Mouse (Mus musculus): ENCODE measurements at regions not wholly inside any gene's neighbourhood (a gene's known extent, or its start where the extent isn't known, plus 50 kb on each side); places are given as distances from the start of the nearest gene placed in this dataset.
A peak's percentile ranks its signal among the peaks of the same experiment; 100 is the strongest.
"Not testable (repeated sequence)": the region's sequence is repeated elsewhere in the genome, so short reads cannot be mapped to it uniquely, and the experiment has no call there.

DNA sequence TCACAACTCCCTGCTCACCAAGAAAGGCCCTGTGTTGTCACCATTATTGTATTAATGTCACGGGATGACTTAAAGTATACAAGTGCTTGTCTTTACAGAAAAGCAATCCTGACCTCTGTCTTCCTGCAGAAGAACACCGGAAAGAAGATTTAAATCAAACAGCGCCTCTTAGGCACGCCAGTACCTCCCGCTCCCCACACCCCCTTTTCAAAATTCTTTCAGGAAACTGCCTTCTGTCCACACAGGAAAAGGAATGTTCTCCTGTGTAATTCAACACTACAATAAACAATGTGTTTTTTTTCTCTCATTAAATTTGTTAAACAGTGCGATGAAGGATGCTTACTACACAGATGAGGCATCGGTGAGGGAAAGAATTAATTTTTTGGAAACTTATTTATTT lies 112.6 kb upstream of the Stt3b start:
- no peak for DNase-seq (ENCODE audit: low read depth)

DNA sequence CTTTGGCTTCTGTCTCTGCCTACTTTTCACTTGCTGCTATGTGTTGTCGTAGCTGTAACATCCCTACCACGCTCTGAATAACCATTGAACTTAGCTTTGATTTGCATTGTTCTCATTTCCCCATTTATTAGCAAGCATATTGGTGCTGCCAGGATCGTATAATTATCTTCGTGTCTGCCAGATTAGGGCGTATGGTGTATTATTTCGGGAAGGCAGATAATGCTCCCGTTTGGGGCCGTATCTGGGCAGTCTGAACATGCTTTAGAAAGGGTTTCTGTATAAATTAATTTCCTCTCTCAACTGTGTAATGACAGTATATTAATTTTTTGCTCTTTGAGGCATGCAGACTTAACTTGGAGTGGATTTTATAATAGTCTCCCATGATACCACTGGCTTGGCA lies 116.5 kb upstream of the Stt3b start:
- no peak for DNase-seq (ENCODE audit: low read depth)

DNA sequence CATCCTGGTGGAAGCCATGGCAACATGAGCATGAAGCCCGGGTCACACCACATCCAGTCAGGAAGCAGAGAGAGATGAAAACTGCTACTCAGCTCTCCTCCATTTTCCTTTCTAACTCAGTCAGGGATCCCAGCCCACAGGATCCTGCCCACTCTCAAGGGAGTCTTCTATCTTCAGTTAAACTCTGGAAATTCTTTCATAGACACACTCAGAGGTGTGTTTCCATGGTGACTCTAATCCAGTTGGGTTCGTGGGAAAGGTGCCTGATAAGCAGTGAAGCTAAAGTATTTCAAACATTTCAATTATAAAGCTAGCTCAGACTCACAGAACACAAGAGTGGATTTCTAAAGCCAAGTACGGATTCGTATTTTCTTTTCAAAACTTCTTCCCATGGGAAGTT lies 120.0 kb upstream of the Stt3b start:
- DNase-seq (ENCODE audit: low read depth): no peak

DNA sequence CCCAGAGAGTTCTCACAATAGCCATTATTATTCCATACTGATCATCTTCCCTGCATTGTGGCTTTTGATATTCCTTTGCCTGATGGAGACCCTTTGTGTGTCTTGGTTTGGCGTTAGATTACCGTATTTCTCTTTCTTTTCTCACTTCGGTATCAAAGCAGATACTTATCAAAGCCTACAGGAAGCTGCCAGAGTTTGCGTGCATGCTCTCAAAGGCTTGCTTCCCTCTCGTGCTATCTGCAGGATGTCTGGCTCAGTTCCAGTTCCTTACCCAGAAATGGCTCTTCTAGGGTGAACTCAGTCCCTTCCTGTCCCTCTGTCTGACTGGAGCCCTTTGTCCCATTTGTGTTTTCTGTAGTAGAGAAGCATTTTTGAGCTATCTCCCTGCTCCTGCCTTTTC lies 124.5 kb upstream of the Stt3b start:
- DNase-seq (ENCODE audit: low read depth): peak; percentile 23

DNA sequence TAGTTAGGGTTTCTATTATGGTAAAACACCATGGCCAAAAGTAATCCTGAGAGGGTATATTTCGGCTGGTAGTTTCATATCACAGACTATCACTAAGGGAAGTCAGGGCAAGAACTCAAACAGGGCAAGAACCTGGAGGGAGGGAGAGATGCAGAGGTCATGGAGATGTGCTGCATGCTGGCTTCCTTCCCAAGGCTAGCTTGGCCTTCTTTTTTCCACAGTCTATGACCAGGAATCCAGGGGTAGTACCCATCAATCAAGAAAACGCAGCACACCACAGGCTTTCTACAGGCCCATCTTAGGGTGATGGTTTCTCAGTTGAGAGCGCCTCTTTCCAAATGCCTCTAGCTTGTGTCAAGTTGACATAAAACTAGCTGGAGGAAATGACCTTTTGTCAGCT lies 126.1 kb upstream of the Stt3b start:
- no peak for DNase-seq (ENCODE audit: low read depth)

DNA sequence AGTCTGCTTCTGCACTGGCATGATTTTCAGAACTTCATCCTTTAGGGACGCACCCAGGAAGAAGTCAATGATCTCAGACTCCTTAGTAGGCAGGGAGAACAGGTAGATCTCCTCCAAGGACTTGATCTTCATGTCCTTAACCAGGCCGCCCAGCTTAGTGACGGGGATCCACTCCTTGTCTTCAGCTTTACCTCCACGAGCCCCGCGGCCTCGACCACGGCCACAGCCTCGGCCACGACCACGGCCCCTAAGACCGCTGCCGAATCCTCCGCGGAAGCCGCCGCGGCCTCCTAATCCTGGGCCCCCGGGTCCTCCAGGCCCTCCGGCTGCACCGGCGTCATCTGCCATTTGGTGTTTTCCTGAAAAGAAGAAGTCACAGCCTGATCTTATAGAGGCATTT lies 128.0 kb upstream of the Stt3b start:
- DNase-seq (ENCODE audit: low read depth): not testable (repeated sequence)

DNA sequence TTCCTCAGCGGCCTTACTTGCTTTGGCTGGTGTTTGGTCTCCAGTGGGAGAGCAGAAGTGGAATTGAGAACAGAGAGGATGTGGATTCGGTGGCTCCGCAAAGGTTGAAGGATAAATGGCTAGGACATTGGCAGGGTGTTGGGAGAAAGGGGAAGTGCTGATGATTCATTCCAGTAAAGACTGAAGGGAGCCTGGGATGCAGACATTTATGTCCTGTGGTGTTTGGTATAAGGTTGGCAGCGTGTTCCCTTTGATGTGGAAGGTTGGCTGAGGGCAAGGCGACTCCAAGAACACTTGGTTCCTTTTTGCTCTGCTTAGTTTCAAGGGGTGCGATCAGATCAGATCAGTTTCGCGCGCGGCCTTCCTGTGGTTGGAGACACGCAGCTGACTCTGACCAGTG lies 136.5 kb upstream of the Stt3b start:
- DNase-seq (ENCODE audit: low read depth): no peak

DNA sequence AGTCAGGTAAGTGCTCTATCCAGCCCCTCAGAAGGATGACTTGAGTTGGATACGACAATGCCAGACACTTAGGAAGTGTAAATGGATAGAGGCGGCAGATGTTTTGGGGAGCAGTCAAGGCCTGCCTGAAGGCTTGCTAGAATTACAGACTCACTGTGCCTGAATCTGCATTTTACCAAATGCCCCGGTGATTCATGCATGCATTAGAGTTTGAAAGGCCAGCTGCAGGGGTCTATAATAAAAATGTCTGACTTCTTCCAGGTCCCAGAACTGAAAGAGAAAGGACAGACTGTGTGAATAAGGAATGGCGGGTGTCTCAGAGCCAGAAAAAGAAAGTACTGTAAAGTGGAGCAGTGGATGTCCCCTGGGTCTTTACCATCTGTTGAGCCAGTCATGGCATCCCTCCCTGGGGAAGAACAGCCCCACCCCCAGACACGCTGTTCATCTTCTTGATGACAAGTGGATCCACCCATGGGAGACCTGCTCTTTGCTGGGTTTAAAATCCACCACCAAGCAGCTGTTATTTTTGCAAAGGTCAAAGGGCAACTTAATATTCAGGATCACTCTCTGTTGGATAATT lies 140.6 kb upstream of the Stt3b start:
- DNase-seq (ENCODE audit: low read depth): no peak

DNA sequence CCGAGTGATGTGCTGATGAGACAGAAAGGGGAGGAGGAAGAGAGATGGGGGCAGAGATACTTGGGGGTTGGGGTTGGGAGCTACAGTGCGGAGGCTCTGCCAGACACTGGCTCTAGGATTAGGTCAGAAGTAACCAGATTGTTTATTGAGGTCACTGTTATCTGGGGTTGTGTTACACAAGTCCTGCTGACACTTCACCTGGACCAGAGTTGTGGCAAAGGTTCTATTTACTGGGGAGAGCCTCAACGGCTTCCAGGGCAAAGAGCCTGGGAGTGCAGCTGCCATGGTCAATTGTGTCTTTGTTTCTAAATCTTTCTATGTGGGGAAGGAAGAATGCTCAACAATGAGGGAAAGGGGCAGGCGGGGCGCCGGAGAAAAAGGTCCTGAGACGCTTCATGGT lies 144.6 kb upstream of the Stt3b start:
- no peak for DNase-seq (ENCODE audit: low read depth)

DNA sequence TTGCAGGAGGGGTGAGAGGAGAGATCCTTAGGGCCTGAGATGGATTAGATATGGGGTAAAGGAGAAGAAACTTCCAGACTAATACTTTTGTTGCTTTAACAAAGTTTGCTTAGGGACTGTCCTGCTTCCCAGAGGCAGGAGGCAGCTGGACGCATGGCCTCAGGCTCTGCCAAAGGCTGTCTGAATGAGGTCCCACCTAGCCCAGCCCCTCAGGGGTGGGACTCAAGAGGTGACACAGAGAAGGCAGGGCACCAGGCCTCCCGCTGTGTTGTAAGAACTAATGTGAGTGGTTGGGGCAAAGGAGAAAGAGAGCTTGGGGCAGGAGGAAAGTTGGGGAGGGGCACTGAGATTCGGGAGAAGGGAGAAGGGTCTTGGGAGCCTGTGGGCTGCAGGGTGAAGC lies 145.9 kb upstream of the Stt3b start:
- no peak for DNase-seq (ENCODE audit: low read depth)

DNA sequence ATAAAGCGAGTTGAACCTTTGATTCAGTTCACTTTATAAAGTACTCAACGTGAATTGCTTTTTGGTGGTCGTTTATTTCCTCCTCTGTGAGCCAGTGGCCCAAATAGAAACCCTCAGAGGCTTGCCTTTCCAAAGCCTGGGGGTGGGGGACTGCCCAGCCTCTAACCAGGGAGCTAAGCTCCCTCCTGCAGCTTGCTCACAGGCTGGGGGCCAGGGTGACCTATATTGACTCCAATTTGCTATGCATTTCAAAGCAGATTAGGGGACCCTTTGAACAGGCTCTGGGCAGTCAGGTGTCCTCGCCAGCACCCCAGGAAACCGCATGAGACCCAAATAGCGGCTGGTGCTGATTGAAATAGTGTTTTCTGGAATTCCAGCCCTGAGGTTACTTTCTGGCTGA lies 146.4 kb upstream of the Stt3b start:
- DNase-seq (ENCODE audit: low read depth): no peak

DNA sequence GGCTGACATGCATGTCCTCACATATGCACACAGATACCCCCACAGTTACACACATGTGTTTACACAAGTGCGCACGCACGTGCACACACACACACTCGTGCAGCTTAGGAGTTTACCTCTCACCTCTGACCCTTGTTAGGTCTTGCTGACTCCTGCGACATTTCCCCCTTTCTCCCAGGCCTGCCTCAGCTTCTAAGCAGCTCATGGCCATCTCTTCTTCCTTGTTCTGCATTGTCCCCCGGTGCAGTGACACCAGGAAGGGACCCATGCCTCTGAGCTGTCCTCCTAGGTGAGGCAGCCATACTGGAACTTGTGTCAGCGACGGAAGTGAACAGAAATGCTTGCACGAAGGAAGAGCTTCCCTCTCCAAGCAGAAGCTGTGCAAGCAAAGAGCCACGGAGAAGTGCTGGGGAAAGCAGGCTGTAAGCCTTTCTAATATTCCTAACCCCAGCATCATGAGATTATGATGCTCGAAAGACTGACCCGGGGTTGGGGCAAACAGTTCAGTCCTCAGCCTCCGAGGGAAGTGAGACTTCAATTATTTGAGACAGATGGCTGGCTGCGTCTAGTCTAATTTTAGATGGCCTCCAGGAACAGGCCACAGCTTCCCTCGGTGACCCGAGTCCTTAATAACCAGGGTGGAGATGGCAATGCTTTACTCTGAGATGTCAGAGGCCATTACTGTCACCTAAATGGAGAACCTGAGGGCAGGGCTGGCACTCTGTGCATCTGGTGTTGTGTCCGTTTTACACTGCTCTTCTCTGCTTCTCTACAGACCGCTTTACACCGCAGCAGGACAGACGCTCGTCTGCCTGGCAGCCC lies 147.9 kb upstream of the Stt3b start:
- no peak for DNase-seq (ENCODE audit: low read depth)

DNA sequence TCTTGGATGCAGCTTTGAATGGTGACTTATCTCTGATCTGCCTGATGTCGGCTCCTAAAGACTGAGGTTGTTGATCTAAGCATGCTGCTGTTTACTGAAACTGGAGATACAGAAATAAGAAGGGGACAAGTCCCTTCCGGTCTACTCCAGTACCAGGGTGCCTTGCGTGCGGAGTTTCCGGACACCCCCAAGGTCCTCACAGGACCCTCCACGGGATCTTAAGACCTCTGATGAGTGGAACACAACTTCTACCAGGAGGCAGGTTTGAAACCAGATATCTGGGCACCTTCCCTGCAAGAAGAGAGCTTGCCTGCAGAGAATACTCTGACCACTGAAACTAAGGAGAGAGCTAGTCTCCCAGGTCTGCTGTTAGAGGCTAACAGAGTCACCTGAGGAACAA lies 148.9 kb upstream of the Stt3b start:
- not testable (repeated sequence) for DNase-seq (ENCODE audit: low read depth)

DNA sequence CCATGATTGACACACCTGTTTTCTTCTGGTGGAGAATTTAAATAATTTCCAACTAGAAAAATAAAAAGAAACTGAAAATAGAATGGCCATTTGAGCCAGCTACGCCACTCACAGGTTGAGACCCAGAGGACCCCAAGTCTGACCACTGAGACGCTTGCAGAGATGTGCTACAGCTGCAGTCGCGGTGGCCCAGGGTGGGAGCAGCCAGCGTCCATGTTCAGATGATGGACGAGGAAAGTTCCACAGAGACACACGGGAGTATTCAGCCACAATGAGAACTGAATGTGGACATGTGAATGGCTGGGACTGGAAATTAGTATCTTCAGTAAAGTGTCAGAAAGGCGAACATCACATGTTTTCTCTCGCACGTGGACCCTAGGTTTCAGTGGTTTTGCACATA lies 155.1 kb upstream of the Stt3b start:
- no peak for DNase-seq (ENCODE audit: low read depth)

DNA sequence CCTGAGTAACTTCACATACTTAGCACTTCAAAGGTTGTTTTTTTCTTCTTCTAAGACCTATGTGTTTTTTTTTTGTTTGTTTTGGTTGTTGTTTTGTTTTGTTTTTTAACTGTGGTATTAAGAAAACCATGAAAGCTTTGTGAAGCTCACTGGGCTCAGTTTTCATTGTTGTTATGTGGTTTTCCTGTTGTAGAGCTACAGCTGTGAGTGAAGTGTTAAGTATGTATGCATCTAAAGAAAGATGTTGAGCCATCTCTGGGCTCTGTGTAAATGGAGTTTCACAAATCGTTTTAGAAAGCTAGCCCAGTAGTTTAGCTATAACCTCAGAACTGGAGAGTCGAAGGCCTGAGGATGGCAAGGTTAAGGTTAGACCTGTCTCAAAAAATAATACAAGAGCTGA lies 158.4 kb upstream of the Stt3b start:
- peak; percentile 28 for DNase-seq (ENCODE audit: low read depth)

DNA sequence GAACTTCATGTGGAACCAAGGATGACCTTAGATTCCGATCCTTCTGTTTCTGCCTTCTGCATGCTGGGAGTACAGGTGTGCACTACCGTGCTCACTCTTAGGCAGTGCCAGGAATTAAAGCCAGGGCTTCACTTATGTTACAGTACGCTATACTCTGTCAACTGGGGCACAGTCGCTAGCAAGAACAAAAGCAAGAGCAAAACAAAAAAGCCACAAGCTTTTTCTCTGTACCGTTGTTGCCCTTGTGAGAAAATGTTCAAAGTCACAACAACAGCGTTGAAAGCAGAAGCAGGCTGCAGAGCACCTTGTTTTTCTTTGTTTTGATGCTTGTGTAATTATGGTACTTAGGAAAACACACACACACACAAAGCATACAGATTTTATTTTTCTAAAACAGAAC lies 161.4 kb upstream of the Stt3b start:
- peak; percentile 17 for DNase-seq (ENCODE audit: low read depth)

DNA sequence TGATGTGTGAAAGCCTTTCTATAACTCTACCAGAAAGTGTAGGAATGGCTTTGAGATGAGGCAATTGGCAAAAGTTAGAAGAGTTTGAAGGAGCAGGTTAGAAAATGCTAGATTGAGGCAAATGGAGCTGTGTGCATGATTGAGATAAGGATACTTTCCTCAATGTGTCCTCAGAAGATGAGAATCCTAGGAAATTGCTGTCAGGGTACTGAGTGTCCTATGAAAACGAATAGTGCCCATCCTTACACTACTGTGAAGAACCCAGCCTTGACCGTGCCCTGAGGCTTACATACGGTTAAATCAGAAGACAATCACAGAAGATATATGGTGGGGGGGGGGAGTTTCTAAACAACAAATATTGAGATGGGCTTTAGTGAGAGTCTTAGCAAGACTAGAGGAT lies 162.8 kb upstream of the Stt3b start:
- DNase-seq (ENCODE audit: low read depth): no peak

DNA sequence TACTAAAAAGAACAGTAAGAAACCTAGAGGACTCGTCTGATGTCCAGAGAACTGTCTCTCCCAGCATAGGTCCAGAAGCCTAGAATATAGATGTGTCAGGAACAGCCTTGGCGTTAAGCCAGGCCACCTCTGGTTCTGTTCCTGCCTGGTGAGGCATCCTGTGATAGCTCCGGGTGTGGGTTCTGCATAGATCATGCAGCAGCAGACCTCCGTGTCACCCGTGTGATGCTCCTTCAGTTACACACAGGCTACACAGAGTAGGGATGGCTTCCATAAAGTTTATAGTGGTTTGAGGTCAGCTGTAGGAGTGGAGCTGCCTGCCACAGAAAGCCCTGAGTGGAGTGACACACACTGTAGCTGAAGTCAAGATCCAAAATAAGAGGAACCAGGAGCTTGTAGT lies 163.6 kb upstream of the Stt3b start:
- DNase-seq (ENCODE audit: low read depth): no peak

DNA sequence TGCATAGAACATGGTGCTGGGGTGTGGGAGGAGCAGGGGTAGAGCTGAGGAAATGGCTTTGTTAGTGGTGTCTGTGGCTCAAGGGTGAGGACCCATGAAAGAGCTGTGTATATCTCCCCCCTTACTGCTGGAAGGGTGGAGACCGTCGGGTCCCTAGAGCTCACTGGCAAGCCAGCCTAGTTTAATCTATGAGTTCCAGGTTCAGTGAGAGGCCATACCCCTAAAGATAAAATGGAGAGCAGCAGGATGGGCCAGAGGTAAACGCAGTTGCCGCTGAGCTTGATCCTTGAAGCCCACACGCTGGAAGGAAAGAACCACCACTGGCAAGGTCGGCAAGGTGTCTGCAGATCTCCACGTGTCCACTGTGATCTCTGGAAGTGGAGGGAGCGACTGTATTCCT lies 164.1 kb upstream of the Stt3b start:
- DNase-seq (ENCODE audit: low read depth): no peak

DNA sequence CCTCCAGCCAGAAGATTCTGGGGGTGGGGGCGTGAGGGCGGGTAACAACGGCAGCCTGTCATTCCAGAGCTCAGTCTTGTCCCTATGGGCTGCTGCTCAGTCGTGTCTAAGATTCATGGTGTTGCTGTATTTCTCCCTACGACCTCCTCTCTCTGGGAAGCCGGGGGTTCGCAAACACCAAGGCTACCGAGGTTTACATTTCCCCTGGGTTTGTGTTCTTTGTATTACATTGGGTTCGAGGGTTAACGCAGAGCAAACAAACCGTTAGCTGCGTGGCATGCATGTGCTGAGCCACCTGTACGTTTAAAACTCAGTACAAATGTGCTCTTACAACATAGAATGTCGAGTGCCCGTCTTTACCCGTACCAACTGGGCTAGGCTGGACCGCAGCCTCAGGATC lies 166.0 kb upstream of the Stt3b start:
- DNase-seq (ENCODE audit: low read depth): no peak

DNA sequence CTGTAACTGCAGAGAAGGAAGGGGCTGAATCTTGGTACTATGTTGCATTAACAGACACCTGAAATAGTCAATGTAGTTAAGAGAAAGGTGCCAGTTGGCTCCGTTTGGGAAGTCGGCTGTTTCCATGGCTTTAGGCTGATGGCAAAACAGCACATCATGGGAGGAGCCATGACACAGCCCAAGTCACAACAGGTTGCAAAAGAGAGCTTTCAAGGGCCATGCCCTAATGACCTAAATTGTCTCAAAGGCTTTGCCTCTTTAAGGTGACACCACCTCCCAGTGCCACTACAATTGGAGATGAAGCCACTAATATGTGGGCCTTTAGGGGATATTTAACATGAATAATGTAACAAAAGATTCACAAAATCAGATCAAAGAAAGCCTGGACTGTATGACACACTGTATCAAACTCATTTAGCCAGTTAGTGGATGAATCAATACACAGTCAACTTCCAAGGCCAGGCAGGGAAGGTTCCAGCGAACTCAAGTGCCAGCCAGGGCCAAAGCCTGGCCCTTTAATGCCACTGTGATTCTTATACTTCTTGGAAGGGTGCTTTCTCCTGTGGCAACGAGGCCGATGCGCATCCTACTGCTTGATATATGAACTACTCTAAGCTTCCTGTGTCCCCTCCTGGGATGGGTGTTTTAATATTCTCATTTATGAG lies 167.5 kb upstream of the Stt3b start:
- DNase-seq (ENCODE audit: low read depth): no peak

DNA sequence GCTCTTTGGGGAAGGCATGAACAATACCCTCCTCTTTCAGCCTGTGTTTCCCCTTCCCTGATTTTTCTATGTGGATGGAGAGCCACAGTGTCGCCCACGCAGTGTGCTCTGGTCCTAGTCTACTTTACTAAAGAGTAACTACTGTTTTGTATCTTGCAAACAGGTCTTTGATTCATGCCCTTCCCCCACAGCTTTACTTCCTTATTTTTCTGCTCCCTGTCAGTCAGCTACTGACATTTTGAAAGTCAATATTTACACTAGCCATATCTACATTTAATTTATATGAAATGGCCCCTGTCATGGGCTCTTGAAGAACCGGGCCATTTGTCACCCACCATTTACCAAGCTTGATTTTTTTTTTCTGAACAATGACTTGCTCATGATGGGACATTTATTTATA lies 168.7 kb upstream of the Stt3b start:
- DNase-seq (ENCODE audit: low read depth): no peak

DNA sequence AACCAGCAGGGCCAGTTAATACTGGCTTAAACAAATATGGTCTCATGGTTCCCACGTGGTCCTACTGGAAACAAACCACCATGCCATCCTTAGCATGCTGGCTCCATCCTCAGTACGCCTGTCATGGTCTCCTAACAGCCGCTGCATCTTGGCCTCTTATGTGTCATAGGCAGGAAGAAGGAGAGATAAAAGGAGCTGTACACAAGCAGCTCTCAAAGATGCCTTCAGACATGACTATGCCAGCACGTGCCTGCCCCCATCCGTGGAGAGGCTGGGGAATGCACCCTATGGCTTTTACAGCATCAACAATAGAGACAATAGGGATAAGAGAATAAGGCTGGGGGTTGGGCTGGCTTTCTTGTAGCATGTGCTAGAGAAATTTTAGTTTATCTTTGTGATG lies 171.0 kb upstream of the Stt3b start:
- no peak for DNase-seq (ENCODE audit: low read depth)

DNA sequence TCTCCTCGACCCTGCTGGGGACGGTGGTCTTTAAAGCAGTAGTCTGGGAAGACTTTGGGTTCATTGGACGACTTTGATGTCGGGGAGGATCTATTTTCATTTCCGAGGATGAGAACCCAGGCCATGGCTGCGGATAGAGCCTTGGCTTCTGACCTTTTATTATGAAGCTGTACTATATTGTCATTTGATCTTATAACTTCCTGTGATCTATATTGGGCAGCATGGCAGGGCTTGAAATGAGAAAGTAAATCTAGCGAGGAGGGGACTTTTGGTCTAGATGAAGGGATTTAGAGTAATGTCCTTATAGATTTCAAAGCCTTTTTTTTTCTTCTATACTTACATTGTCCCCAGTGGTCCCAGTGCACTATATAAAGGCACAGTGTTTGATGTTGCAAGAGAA lies 172.8 kb upstream of the Stt3b start:
- no peak for DNase-seq (ENCODE audit: low read depth)

Data from induced T-regulatory cell, adult 2 months (primary cell).